Mouse (Mus musculus) embryonic facial prominence, embryonic 11.5 days (tissue): Measurements from ENCODE around the gene Arhgef17. TPM values are rescaled to one million over a fixed set of nuclear protein-coding genes. Genes with fewer than 3 reads are reported as not detected.

Experiments
- ATAC-seq: fragments of 200-750 bp; cut with Nextera tagmentation; replicated peaks from 2 replicates; pipeline ENCODE4 v1.8.0; 2017; ENCODE audit warnings: low read depth; ENCODE audit not compliant: insufficient number of reproducible peaks, low FRiP score, low TSS enrichment
- DNase-seq: peaks from one replicate; pipeline ENCODE4 v3.0.0-alpha.2; 2015; ENCODE audit warnings: low spot score
- H3K27ac ChIP-seq: fragments of 300-500 bp; sonication (generic); replicated peaks from 2 replicates; pipeline ENCODE4 v1.5.1; 2014; ENCODE audit warnings: mild to moderate bottlenecking, low read depth, low read length, control low read depth
- H3K27me3 ChIP-seq: fragments of 300-500 bp; sonication (generic); 2 replicates; pipeline ENCODE4 v1.6.1; 2014; ENCODE audit warnings: mild to moderate bottlenecking, low read length, moderate library complexity, mixed read lengths; ENCODE audit not compliant: control insufficient read depth, insufficient read depth
- H3K36me3 ChIP-seq: fragments of 300-500 bp; sonication (generic); replicated peaks from 2 replicates; pipeline ENCODE4 v1.6.1; 2014; ENCODE audit warnings: low read depth, mild to moderate bottlenecking, low read length, moderate library complexity, mixed read lengths; ENCODE audit not compliant: control insufficient read depth, insufficient read depth
- H3K4me1 ChIP-seq: fragments of 300-500 bp; sonication (generic); 2 replicates; pipeline ENCODE4 v1.6.1; 2014; ENCODE audit warnings: low read length, mixed read lengths; ENCODE audit not compliant: control insufficient read depth, insufficient read depth
- H3K4me2 ChIP-seq: fragments of 300-500 bp; sonication (generic); 2 replicates; pipeline ENCODE4 v1.6.1; 2014; ENCODE audit warnings: low read depth, mild to moderate bottlenecking, control low read depth, low read length, moderate library complexity
- H3K4me3 ChIP-seq: fragments of 300-500 bp; sonication (generic); 2 replicates; pipeline ENCODE4 v1.5.1; 2014; ENCODE audit warnings: low read depth, low read length, control low read depth
- H3K9ac ChIP-seq: fragments of 300-500 bp; sonication (generic); replicated peaks from 2 replicates; pipeline ENCODE4 v1.6.1; 2014; ENCODE audit warnings: mild to moderate bottlenecking, control low read depth, low read length
- H3K9me3 ChIP-seq: fragments of 300-500 bp; sonication (generic); replicated peaks from 2 replicates; pipeline ENCODE4 v1.6.1; 2016; ENCODE audit warnings: mild to moderate bottlenecking, low read length, inconsistent platforms, mixed read lengths; ENCODE audit not compliant: control insufficient read depth
- WGBS: fragments of 180-500 bp; shearing (Covaris S2); extraction: QIAGEN DNeasy Blood & Tissue Kit; methylation state at CpG from one replicate; pipeline ENCODE4 v1.1.7; 2014; 5-methylcytosine and 5-hydroxymethylcytosine counted together
- polyA plus RNA-seq: library from polyadenylated mRNA; unstranded; fragments of >200 nt; fragmentation: Nextera tagmentation; extraction: Ambion mirVana; gene quantifications from 2 replicates; pipeline ENCODE4 v1.2.1, GENCODE M21; 2014

Arhgef17 gene
- polyA plus RNA-seq, 1 experiment from 2014 or later, result 8.1 TPM

- H3K4me1 ChIP-seq, result peaks cover 40% of the 10 kb centered on the region
- H3K36me3 ChIP-seq, result no peaks in the 10 kb centered on the region
- no peak overlapping the region for H3K27ac ChIP-seq
These were observed 4.5 kb downstream of the Arhgef17 start for GRCm38 (mm10) chr7:100927287-100928000.

GRCm38 (mm10) chr7:100926311-100926923 lies 5.5 kb downstream of the Arhgef17 start:
- H3K27ac ChIP-seq, result no peak overlapping the region
- no peak for ATAC-seq
- DNase-seq, result no peak
- H3K4me1 ChIP-seq, result peaks cover 40% of the 10 kb centered on the region
- H3K9me3 ChIP-seq, result no peaks in the 10 kb centered on the region
- H3K27me3 ChIP-seq, result no peaks in the 10 kb centered on the region
- 16% methylated on average over 12 of the region's 12 CpGs for WGBS
- H3K36me3 ChIP-seq, result no peaks in the 10 kb centered on the region; the same call in 1 of the 2 replicates
- peak overlapping the region; percentile 47 for H3K9ac ChIP-seq
- peak overlapping the region; percentile 87 for H3K4me3 ChIP-seq
- H3K4me2 ChIP-seq, result peak overlapping the region; percentile 83

More at GRCm38 (mm10) chr7:100927287-100928000, 4.5 kb downstream of the Arhgef17 start:
- no peak for ATAC-seq
- no peaks in the 10 kb centered on the region for H3K9me3 ChIP-seq
- 13% methylated on average over 7 of the region's 7 CpGs for WGBS
- H3K9ac ChIP-seq, result peak overlapping the region; percentile 47
- H3K4me3 ChIP-seq, result peak overlapping the region; percentile 87
- no peak for DNase-seq
- no peaks in the 10 kb centered on the region for H3K27me3 ChIP-seq
- peak overlapping the region; percentile 83 for H3K4me2 ChIP-seq

- H3K36me3 ChIP-seq, result no peaks in the 10 kb centered on the region; the same call in 1 of the 2 replicates
- H3K27me3 ChIP-seq, result no peaks in the 10 kb centered on the region
- peak overlapping the region; percentile 83 for H3K4me2 ChIP-seq
- DNase-seq (peak; percentile 47), ATAC-seq (no peak)
- H3K4me1 ChIP-seq, result peaks cover 33% of the 10 kb centered on the region
- no peaks in the 10 kb centered on the region for H3K9me3 ChIP-seq
- peak overlapping the region; percentile 17; the same call in 1 of the 2 replicates for H3K4me3 ChIP-seq
- H3K27ac ChIP-seq, result no peak overlapping the region
- peak overlapping the region; percentile 43 for H3K9ac ChIP-seq
- WGBS, result 26% methylated on average over 10 of the region's 10 CpGs
These were observed 7.0 kb downstream of the Arhgef17 start for GRCm38 (mm10) chr7:100924674-100925445.

DNA sequence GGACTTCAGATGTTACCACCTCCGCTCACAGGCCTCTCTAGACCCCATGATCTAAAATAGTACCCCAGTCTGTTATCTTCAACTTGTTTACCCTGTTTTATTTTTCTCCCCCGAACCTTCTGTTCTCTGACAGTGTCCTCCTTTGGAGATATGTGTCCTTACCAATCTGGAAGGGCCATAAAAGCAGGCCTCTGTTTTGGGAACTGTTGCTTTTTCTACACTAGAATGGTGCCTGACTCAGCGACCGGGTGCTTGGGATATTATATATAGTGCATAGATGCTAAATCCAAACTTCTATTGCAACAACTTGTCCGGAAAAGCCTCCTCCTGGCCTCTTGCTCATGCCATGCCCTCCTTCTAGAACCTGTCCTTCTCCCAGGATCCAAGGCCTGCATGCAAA lies 7.7 kb downstream of the Arhgef17 start:
- 87% methylated on average over 5 of the region's 5 CpGs for WGBS
- H3K9me3 ChIP-seq, result no peaks in the 10 kb centered on the region
- peak overlapping the region; percentile 43; the same call in 1 of the 2 replicates for H3K9ac ChIP-seq
- peaks cover 31% of the 10 kb centered on the region for H3K4me1 ChIP-seq
- H3K27me3 ChIP-seq, result no peaks in the 10 kb centered on the region
- H3K36me3 ChIP-seq, result no peaks in the 10 kb centered on the region; the same call in 1 of the 2 replicates
- no peak for ATAC-seq
- no peak overlapping the region for H3K27ac ChIP-seq
- peak overlapping the region; percentile 83 for H3K4me2 ChIP-seq
- no peak for DNase-seq
- no peak overlapping the region for H3K4me3 ChIP-seq

- ATAC-seq, result no peak
- no peaks in the 10 kb centered on the region for H3K9me3 ChIP-seq
- WGBS, result 91% methylated on average over 4 of the region's 4 CpGs
- no peak overlapping the region for H3K4me3 ChIP-seq
- H3K4me2 ChIP-seq, result no peak overlapping the region; the same call in 1 of the 2 replicates
- H3K4me1 ChIP-seq, result peaks cover 30% of the 10 kb centered on the region
- H3K27ac ChIP-seq, result no peak overlapping the region
- H3K9ac ChIP-seq, result no peak overlapping the region
- no peaks in the 10 kb centered on the region for H3K27me3 ChIP-seq
- DNase-seq, result no peak
- H3K36me3 ChIP-seq, result no peaks in the 10 kb centered on the region; the same call in 1 of the 2 replicates
These were observed 9.0 kb downstream of the Arhgef17 start for GRCm38 (mm10) chr7:100922907-100923306.

- Histone ChIP-seq H3K27ac (no peak overlapping the region), H3K9me3 (no peaks in the 10 kb centered on the region), H3K4me2 (no peak overlapping the region), H3K36me3 (no peaks in the 10 kb centered on the region; the same call in none of the 2 replicates), H3K9ac (no peak overlapping the region), H3K4me1 (peaks cover 25% of the 10 kb centered on the region), H3K27me3 (no peaks in the 10 kb centered on the region), H3K4me3 (no peak overlapping the region)
- 89% methylated on average over 5 of the region's 5 CpGs for WGBS
- no peak for ATAC-seq
- DNase-seq, result no peak
These were observed 10.6 kb downstream of the Arhgef17 start for GRCm38 (mm10) chr7:100921289-100921688.

DNA sequence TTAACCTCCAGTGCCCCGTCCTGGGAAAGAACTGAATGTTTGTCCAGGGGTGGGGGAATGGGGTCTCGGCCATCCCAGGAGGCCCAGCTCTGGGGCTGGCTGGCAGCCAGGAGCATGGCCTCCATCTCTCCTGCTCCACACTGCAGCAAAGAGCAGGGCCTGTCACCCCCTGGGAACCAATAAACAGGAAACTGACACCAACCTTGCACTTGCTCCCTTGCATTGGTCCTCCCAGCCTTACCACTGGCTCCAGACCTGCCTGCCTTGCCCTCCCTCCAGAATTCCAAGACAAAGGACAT lies 12.1 kb downstream of the Arhgef17 start:
- peak; percentile 29; the same call in 1 of the 2 replicates for ATAC-seq
- peak; percentile 74 for DNase-seq
- H3K27ac ChIP-seq, result peak overlapping the region; percentile 66; the same call in 1 of the 2 replicates
- H3K27me3 ChIP-seq, result no peaks in the 10 kb centered on the region
- H3K36me3 ChIP-seq, result no peaks in the 10 kb centered on the region; the same call in none of the 2 replicates
- H3K9me3 ChIP-seq, result no peaks in the 10 kb centered on the region
- H3K4me2 ChIP-seq, result no peak overlapping the region
- H3K4me3 ChIP-seq, result no peak overlapping the region
- peaks cover 18% of the 10 kb centered on the region for H3K4me1 ChIP-seq
- 0% methylated on average over 2 of the region's 2 CpGs for WGBS
- no peak overlapping the region for H3K9ac ChIP-seq
